Mouse (Mus musculus) lung, postnatal 0 days (tissue): ENCODE measurements around the gene Alpk3.

Experiments used
- CTCF ChIP-seq: IDR thresholded peaks from 2 replicates; pipeline ENCODE4 v1.5.1; 2016; ENCODE audit warnings: antibody characterized with exemption, mild to moderate bottlenecking
- EP300 ChIP-seq: IDR thresholded peaks from 2 replicates; pipeline ENCODE4 v1.6.1; 2016; ENCODE audit warnings: antibody characterized with exemption, mild to moderate bottlenecking, control low read depth

- TF ChIP-seq CTCF (no peak), EP300 (no peak)
These were observed 36.8 kb downstream of the Alpk3 start for GRCm38 (mm10) chr7:81094104-81094757.
